Mouse (Mus musculus) left cerebral cortex, postnatal 10 days (tissue): ENCODE measurements at regions not wholly inside any gene's neighbourhood (a gene's known extent, or its start where the extent isn't known, plus 50 kb on each side); places are given as distances from the start of the nearest gene placed in this dataset.

Source experiments
- DNase-seq, 2 experiments: peaks; one replicate each; pipeline ENCODE4 v3.0.0; 2021 to 2022; ENCODE audit warnings: low spot score in 2 of 2, mixed read lengths in 1 of 2; ENCODE audit errors: extremely low spot score in 1 of 2
- intact Hi-C: fragments of 180-260 bp; cut with DNase I; formaldehyde crosslinking; loops from one replicate; pipeline ENCODE4 v1.15.1; 2025

DNA sequence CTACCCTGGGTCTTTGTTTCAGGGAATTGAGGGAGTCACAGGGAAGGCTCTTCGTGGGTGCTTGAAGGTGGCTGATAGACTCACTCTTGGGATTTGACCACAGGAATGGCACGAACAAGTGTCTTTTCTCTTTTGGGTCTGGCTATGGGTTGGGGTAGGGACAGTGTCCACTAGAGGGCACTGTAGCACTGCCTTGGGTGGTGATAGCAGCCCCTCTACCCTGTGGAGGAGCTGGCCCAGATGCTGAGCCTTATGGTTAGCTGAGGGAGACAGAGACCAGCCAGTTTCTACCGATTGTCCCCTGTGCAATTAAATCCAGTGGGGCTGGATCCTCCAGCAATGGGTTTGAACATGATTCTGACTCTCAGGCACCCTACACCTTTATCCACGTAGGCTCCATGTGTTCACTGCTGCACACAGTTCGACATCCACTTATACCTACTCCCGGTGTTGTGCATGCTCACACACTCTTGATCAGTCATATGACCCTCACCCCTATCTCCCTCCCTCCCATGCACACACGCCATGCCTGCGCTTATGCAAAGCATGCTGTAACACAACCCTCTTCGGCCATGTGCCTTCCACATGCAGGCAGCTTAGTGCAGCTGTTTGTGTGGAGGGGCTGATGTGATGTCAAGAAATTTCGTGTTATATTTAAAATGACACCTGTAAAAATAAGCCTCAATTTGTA is 136.6 kb downstream of the Ttc32 start:
- intact Hi-C loops, result no loop called here
- DNase-seq, result peak; percentile 2 to 56

DNA sequence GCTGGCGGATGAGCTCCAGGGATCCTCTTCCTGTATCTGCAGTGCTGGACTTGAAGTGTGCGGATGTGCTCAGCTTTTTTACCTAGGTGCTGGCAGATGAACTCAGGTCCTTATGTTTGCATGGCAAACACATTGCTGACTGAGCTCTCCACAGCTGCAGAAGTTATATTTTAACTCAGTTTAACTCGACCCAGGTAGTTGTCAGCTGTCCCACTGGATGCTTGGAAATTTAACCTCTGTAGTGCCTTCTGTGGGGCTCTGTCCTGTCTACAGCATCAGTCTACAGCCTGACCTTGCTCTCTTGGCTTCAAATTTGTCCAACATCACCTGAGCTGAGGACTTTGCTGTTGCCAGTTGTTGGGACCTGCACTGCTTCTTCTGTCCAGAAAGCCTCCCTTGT is 139.2 kb downstream of the Ttc32 start:
- DNase-seq, result no peak
- intact Hi-C loops, result no loop called here

DNA sequence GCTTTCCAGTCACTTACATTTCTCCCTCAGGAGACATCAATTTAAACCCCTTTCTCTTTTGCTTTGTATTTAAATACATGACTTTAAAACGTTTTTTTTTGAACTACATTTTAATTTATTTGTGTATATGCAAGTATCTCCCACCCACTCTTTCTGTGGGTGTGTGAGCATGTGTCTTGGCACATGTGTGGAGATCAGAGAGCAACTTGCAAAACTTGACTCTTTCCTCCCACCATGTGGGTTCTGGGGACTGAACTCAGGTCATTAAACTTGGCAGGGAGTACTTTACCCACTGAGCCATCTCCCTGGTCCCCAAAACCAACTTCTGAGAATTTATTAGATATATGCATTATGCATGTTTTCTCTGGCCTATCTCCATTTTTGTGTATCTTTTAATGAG is 143.9 kb downstream of the Ttc32 start:
- intact Hi-C loops, result no loop called here
- no peak for DNase-seq

DNA sequence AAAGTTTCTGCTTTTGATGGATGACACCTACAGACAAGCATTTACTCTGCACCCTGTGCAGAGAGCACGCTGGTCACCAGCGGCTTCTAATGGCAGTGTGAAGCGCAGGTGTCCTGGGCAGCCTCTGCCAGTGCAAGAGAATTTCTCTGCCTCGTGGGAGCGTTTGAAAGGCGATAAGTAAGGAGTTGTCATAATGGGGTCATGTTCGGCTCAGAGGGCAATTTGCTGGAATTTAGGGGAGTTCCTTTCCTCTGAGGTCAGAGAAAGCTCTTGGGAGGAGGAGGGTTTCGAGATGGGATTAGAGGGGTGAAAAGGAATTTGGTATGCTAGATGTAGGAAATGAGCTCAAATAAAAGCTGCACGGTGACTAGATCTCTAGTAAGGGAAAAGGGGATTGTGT is 144.5 kb downstream of the Ttc32 start:
- DNase-seq, result no peak
- intact Hi-C loops, result no loop called here

DNA sequence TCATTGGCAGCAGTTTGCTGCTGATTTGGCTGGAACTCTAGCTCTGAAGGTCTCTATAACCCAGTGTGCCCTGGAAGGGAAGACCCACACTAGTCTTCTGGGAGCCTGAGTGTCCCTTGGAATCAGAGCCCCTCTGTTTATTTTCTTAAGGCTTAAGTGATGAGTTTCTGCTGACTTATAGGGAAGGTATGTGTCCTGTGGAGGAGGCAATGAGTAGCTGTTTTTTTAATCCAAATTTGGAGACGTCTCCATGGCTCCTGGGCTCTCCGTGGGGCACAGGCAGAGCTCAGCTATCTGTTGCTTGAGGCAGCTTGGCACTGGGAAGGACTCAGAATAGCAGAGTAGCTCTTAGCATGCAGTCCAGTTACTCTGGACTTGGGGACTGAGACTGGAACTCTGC is 146.4 kb downstream of the Ttc32 start:
- no peak for DNase-seq

DNA sequence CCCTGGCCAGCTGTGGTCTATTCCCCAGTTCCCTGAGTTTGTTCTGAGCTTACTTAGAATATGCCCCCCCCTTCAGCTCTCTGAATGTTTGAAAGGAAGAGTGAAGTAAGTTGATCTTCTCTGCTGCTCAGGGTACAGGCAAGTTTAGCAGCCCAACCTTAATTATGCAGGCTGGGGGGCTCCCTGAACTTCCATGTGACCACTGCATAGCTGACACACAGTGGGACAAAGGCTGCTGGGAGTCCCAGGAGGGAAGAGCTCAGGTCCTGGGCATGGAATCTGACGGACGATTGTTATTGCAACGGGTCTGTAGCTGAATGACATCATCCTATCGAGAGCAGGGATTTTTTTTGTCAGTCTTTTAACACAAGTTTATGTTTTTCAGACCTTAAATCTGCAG is 148.8 kb downstream of the Ttc32 start:
- DNase-seq, result no peak
- intact Hi-C loops, result no loop called here

More for the DNA sequence above, 146.4 kb downstream of the Ttc32 start:
- intact Hi-C loops, result no loop called here

DNA sequence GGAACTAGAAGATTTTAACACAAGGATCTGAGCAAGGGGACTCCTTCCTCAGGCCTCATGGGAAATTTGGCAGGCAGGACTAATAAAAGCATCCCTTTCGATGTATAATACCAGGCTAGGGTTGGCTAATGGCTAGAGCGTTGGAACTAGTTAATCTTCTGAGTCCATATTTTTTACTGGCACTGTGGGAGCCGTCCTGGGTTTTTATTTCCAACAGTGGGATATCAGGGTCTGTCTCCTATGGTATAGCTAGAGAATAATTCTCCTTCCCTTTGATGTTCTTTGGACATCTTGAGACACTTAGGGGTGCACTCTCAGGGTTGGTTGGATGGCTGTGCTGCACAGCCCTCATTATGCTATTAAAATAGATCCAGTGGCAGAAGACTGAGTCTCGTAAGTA is 150.9 kb downstream of the Ttc32 start:
- intact Hi-C loops, result no loop called here
- no peak for DNase-seq

DNA sequence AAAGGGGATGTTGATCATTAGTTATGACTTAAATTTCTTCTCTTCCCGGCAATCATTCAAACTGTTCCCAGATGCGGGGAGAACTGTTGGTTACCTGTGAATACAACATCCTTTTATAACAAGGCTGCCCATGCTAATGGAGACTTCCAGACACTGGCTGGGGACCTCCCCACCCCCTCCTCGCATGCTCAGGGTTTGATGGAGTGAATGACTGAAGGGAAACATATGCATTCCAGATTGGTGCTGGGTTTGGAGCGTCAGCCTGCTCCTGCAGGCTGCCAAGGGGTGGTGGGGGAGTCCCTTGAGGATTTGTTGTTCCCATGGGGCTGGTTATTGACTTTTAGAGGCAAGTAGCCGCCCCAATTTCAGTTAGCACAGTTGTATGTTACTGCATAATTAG is 161.9 kb downstream of the Ttc32 start:
- intact Hi-C loops, result no loop called here
- no peak for DNase-seq

DNA sequence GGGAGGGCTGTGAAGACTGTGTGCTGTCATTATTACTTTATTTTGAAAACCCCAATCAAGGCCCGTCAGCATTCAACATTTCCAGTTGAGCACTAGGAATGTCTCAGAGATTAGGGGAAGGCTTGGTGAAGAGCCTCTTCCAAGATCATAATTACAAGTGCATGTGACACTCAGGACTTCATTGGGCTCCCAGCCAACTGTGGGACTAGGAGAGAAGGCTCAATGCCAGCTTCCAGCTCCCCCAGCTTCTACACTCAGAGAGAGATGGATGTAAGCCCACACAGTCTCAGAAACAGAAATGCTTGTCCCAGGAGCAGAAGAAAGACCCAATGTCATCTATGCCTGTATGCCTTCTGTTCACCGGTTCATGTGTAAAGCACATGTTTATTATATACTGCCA is 169.5 kb downstream of the Ttc32 start:
- intact Hi-C loops, result no loop called here
- no peak for DNase-seq

DNA sequence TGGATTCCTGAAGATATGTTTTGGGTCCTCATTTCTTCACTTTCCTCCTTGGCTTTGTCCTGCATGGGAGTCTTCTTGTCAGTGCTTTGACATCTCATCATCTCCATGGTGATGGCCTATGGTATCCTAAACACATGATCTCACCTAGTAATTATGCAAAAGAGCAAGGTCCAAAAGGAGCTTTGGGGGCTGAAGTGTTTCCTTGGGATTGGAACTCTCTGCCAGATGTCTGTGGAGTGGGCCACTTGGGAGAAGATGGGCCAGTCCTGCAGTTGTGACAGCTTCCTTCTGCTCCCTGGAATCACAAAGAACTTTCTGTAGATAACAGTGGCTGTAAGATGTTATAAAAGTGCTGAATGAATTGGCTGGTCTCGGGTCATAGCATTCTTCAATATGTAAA is 182.4 kb downstream of the Ttc32 start:
- intact Hi-C loops, result no loop called here

DNA sequence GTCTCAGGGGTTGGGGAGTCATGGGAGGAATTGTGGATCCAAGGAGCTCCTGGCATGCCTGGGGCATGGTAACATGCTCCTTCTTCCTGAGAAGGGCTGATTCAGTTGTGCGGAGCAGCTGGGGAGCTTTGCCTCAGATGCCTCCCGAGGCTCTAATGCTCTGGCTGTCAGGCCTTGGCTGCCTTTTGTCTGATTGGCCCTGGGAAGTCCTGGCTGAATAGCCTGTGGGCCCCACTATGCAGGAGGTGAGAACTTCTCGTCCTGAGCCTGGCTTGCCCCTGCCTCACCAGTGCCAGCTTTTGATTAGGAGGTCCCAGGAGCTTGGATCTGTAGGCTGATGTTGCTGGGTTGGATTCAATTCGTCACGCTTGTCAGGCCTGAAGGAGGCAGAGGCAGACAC is 195.2 kb downstream of the Ttc32 start:
- intact Hi-C loops, result no loop called here

More for the DNA sequence above, 182.4 kb downstream of the Ttc32 start:
- DNase-seq, result no peak

DNA sequence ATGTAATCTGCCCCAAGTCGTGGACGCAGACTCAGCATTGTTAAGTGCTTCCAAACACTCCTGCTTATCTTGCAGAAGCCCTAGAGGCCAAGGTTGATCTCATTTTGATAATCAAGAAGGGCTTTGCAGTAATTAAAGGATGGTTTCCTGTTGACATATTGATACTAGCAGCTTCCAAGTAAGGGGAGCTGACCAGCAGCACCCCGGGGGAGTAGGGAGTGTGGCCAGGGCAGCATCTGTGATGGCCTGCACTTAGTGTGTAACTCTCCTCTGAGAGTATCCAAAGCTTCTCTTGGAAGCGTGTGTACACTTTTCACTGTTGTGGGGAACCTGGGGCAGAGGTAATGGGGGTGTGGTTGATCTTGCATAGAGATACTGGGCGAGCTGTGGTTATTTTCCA is 198.1 kb downstream of the Ttc32 start:
- intact Hi-C loops, result no loop called here

More for the DNA sequence above, 195.2 kb downstream of the Ttc32 start:
- no peak for DNase-seq

DNA sequence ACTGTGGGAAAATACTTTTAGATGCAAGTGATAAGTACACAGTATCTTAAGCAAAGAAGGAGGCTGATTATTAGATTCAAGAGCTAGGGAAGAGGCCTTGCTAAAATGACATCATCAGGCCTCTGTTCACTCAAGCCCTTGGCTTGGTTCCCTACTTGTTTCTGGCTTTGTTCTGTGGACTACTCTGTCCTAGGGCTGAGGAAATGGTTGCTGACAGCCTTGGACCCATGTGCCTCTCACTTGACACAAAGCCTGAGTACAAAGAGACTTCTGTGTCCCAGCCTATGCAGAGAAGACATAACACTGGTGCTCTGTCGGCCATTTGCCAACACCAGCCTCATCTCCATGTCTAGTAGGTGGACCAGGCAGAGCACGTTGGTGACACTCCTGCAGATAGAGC is 198.7 kb downstream of the Ttc32 start:
- intact Hi-C loops, result no loop called here
- no peak for DNase-seq

More for the DNA sequence above, 198.1 kb downstream of the Ttc32 start:
- DNase-seq, result no peak

DNA sequence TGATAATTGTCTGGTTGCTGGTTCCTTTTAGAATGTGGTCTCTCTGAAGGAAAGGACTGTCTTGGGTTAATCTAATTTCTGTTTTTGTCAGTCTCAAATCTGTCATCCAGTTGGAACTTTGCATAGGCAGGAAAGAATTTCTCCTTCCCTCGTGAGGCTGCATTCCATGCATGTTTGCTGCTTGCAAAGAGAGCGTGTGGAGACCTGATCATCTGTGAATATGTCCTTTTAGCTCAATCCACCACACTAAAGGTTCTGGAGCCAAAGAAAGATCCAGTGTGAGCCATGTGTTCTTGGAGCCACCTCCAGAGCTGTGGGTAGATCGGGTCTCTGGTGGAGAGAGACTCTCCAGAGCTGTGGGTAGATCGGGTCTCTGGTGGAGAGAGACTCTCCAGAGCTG is 200.2 kb downstream of the Ttc32 start:
- no peak for DNase-seq
- intact Hi-C loops, result no loop called here

DNA sequence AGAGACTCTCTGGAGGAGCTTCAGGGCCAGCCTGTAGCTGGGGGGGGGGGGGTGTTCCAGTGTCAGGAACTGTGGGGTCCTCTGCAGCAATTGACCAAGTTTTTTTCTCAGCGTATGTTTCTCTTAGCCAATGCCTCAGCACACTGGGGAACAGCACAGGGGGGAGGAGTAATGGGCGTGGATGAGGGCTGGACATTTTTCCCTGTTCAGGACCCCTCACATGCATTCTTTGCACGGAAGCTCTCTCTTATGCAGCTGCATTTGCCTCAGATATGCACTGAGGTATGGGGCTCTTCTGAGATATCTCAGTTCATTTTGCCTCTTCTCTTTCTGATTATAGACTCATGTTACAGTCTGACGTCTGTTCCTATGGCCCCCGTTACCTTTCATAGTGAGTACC is 200.8 kb downstream of the Ttc32 start:
- DNase-seq, result no peak
- intact Hi-C loops, result no loop called here

DNA sequence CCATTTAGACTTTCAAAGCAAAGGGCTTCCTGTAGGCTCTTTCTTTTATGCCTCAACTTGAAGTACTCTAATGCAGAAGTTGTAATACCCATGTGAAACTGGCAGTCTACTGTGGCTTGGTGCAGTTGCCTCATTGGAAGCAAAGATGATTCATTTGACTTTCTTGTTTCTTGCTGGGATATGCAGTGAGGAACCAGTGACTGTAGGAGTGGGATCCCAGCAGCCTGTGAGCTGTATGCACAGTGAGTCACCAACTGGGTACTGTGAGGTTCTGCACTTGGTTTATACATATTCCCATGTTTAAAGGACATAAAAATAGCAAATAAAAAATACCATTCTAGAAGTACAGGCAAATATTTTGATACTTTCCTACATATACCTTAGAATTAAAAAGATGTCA is 202.6 kb downstream of the Ttc32 start:
- intact Hi-C loops, result no loop called here

DNA sequence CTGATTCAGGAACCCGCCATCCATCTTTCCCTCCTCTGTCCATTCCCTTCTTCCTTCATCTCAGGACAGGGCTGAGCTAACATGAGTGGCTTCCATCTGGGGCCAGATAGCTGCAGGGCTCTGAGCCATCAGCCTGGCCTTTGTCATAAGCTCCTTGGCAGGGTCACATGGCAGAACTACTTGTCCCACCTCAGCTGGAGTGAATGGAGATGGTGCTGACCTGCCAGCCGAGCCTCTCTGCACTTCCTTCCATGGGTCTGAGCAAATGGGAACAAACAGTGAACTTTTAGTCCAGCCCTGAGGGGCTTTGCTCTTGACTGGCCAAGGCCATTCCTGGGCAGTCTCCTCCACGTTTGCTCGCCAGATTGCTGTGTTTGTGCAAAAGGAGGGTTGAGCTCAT is 206.1 kb downstream of the Ttc32 start:
- no peak for DNase-seq
- intact Hi-C loops, result no loop called here

More for the DNA sequence above, 202.6 kb downstream of the Ttc32 start:
- DNase-seq, result no peak

DNA sequence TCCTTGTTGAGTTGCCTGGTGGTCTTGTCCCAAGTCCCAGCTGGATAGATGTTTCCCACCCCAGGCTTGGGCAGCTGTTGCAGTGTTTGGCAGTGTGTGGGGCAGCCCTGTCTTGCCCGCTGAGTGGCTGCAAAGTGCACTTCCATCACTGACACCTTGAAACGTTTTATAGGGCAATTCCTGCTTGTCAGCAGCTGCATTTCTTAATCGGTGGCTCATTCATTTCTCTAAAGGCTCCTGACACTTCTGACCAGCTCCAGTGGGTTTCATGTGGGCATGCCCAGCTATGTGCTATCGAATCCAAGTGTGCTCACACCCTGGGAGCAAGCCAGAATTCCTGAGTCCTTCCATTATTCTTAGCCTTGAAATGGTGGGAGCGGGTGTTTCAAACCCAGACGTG is 207.7 kb downstream of the Ttc32 start:
- intact Hi-C loops, result no loop called here
- DNase-seq, result no peak

DNA sequence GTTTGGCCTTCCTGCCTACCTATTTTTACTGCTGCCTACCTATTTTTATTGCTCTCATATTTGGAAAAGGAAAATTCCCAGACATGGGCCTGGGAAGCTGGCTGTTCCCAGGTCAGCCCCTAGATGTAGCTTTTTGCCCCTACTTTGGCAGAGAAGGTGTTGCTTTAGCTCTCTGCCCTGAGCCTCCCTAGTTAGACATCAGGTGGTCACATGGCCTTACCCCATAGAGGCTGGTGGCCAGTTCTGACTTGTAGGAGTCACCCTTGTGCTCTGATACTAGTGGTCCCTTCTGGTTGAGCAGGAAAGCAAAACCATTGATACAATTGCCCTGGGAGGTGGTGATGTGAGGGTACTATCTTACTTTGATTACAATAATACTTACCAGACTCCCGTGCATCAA is 208.2 kb downstream of the Ttc32 start:
- no peak for DNase-seq
- intact Hi-C loops, result no loop called here

DNA sequence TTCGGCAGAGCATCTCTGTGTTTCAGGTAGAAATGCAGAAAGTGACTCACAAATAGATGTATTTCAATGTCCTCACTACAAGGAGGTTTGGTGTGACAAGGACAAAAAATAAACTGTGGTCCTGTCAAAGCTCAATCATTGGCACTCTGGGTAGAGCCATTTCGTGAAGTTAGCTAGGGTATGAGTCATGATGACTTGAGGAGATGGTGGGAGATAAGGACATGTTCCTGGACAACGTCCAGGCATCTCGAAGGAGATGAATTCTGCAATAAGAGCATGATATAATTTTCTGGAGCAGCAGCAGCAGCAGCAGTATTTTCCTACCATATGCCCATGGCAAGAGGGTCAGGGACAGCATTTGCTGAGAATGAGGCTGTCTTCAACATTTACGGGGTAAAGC is 217.7 kb downstream of the Ttc32 start:
- DNase-seq, result no peak
- intact Hi-C loops, result no loop called here

DNA sequence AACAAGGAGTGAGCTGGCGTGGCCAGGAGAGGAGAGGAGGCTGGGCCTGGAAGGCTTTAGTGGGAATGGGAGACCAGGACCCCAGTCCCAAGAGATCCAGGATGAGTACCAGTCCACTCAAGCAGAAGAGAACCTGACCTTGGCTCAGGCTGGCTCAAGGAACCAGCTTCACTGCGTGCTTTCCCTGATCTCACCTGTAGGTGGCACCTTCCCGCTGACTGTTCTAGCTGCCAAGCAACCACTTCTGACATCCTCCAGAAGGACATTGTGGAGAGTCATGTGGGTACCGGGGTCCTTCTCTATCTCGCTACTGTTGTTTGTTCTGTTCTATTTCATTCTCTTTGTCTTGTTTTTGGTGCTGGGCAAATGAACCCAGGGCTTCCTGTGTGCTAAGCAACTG is 222.0 kb downstream of the Ttc32 start:
- intact Hi-C loops, result no loop called here
- peak in 1 of 2 experiments; percentile 42 for DNase-seq
